In genomic region chr2:74698201-74699052, GRCm38 (mm10) we compare ENCODE assay signal across 8 mouse cellular contexts. TPM values are rescaled to one million over a fixed set of nuclear protein-coding genes. Genes with fewer than 3 reads are reported as not detected.
DNase-seq lines count a peak whose midpoint lies in the region; ATAC-seq and TF ChIP-seq lines count a peak whose summit lies in the region.

No protein-coding gene starts in this region.

- peaks cover 36% of the 10 kb centered on the region for H3K27me3 ChIP-seq in heart, adult 2 months (ENCODE audit: control insufficient read depth, insufficient read depth, low read length)
- H3K27me3 ChIP-seq in limb, embryonic 14.5 days (ENCODE audit: control insufficient read depth, insufficient read depth, low read length) = peaks cover 62% of the 10 kb centered on the region

- 3% methylated on average over 86 of the region's 86 CpGs for WGBS in heart, adult 2 months
- under 1% methylated on average over 47 of the region's 86 CpGs for WGBS in limb, embryonic 14.5 days

- TF ChIP-seq POLR2A in heart, adult 2 months (IDR thresholded peaks at IDR 0.05; ENCODE audit: insufficient read depth, low read depth, low read length) = no peak
- TF ChIP-seq POLR2A in limb, embryonic 14.5 days (IDR thresholded peaks at IDR 0.05; ENCODE audit: borderline replicate concordance, extremely low read depth, insufficient read depth, insufficient read length) = no peak

- H3K4me1 ChIP-seq in heart, adult 2 months (ENCODE audit: control insufficient read depth, insufficient read depth, low read length) = no peaks in the 10 kb centered on the region
- peaks cover 29% of the 10 kb centered on the region for H3K4me1 ChIP-seq in limb, embryonic 14.5 days (ENCODE audit: control insufficient read depth, insufficient read depth, low read length)

- intact Hi-C loops in heart, adult 2 months (cut with DNase I) = loop anchor here (10.0 kb wide), 1 partner anchor 1424 kb away; the partner anchor contains the start of gene Sp9

- H3K9ac ChIP-seq in heart, adult 2 months (ENCODE audit: low read depth, low read length) = peak overlapping the region; percentile 32
- H3K9ac ChIP-seq in limb, embryonic 14.5 days (ENCODE audit: low read depth, low read length, severe bottlenecking) = peak overlapping the region; percentile 86

- peak overlapping the region; percentile 50 for H3K4me3 ChIP-seq in heart, adult 2 months
- H3K4me3 ChIP-seq in limb, embryonic 14.5 days (replicated peaks; ENCODE audit: low read length) = peak overlapping the region; percentile 55

- no peaks in the 10 kb centered on the region for H3K36me3 ChIP-seq in heart, adult 2 months (ENCODE audit: control insufficient read depth, insufficient read depth, low read length)
- H3K36me3 ChIP-seq in limb, embryonic 14.5 days (ENCODE audit: control insufficient read depth, insufficient read depth, low read length) = peaks cover 6% of the 10 kb centered on the region

- peak overlapping the region; percentile 96 for H3K4me2 ChIP-seq in limb, embryonic 14.5 days (replicated peaks; ENCODE audit: low read depth, low read length, severe bottlenecking)

- peak in 1 of 2 experiments; percentile 59 for DNase-seq in heart, adult 2 months
- no peak for DNase-seq in heart, postnatal 4 days
- DNase-seq in adrenal gland, postnatal 10 days = peak; percentile 49
- no peak for DNase-seq in limb, embryonic 14.5 days (ENCODE audit: low spot score)
- peak; percentile 64 for DNase-seq in testis, postnatal 10 days (ENCODE audit: low spot score)
- no peak for DNase-seq in spleen, adult 12 weeks (ENCODE audit: low spot score)

- no peak overlapping the region for H3K27ac ChIP-seq in heart, adult 2 months
- H3K27ac ChIP-seq in limb, embryonic 14.5 days (replicated peaks; ENCODE audit: low read depth, low read length) = peak overlapping the region; percentile 89

- no peak for TF ChIP-seq CTCF in heart, adult 2 months (IDR thresholded peaks at IDR 0.05)

- no peak for TF ChIP-seq EP300 in heart, adult 2 months (IDR thresholded peaks at IDR 0.05; ENCODE audit: insufficient read depth, low read depth, low read length)

- H3K9me3 ChIP-seq in limb, embryonic 14.5 days (ENCODE audit: control insufficient read depth, low read length) = no peaks in the 10 kb centered on the region

- ATAC-seq in granulocyte monocyte progenitor cell, adult 5-6 weeks (replicated peaks; ENCODE audit: poor library complexity, severe bottlenecking) = 0 out of 2 replicates have a peak, but pooled peaks have one; percentile 21
- peak; percentile 20; the same call in 1 of the 2 replicates for ATAC-seq in limb, embryonic 14.5 days (ENCODE audit: low FRiP score, low read depth)
- ATAC-seq in activated CD4-positive, CD25-positive, alpha-beta regulatory T cell, adult 4 months = no peak

- no peaks in the 10 kb centered on the region for H3K79me2 ChIP-seq in heart, adult 2 months (replicated peaks; ENCODE audit: control insufficient read depth, insufficient read depth, low read length)

RNA-seq across cellular contexts. Expression of gene Hoxd9, which starts 0.9 kb away (rescaled TPM):
- under 1 TPM; 0.16 to 0.29 TPM for total RNA-seq in heart, adult 2 months (2021)
- 0.10 and 0.12 TPM in 2 replicates for polyA plus RNA-seq in heart, adult 2 months (2012; rRNA removed)
- total RNA-seq in heart, postnatal 4 days (2021) = under 1 TPM; 0.12 to 0.27 TPM
- total RNA-seq in adrenal gland, postnatal 10 days (2021) = 1 to 10 TPM; 4.6 TPM
- not detected in 2 replicates for total RNA-seq in granulocyte monocyte progenitor cell, adult 5-6 weeks (2014; fragmentation: Nextera tagmentation)
- not detected in 2 replicates for total RNA-seq in granulocyte monocyte progenitor cell, adult 5-6 weeks (2017)
- 19.6 and 25.7 TPM in 2 replicates for polyA plus RNA-seq in limb, embryonic 14.5 days (2012; rRNA removed)
- 7.6 and 8.7 TPM in 2 replicates for polyA plus RNA-seq in limb, embryonic 14.5 days (2014; fragmentation: Nextera tagmentation; extraction: Ambion mirVana)
- polyA plus RNA-seq in activated CD4-positive, CD25-positive, alpha-beta regulatory T cell, adult 4 months (2017; shearing (Covaris generic)) = not detected

RNA-seq across cellular contexts. Expression of gene Hoxd8, which starts 6.0 kb away (rescaled TPM):
- 1 to 10 TPM in 1 of 2 experiments, under 1 TPM in 1; 0.61 to 1.0 TPM for total RNA-seq in heart, adult 2 months (2021)
- 0.59 and 0.61 TPM in 2 replicates for polyA plus RNA-seq in heart, adult 2 months (2012; rRNA removed)
- total RNA-seq in heart, postnatal 4 days (2021) = 1 to 10 TPM; 1.2 to 1.9 TPM
- total RNA-seq in adrenal gland, postnatal 10 days (2021) = 10 to 100 TPM; 25.0 to 26.2 TPM
- total RNA-seq in granulocyte monocyte progenitor cell, adult 5-6 weeks (2014; fragmentation: Nextera tagmentation) = not detected in 2 replicates
- total RNA-seq in granulocyte monocyte progenitor cell, adult 5-6 weeks (2017) = not detected in 2 replicates
- 12.7 and 13.1 TPM in 2 replicates for polyA plus RNA-seq in limb, embryonic 14.5 days (2012; rRNA removed)
- polyA plus RNA-seq in limb, embryonic 14.5 days (2014; fragmentation: Nextera tagmentation; extraction: Ambion mirVana) = 11.4 and 12.8 TPM in 2 replicates
- polyA plus RNA-seq in activated CD4-positive, CD25-positive, alpha-beta regulatory T cell, adult 4 months (2017; shearing (Covaris generic)) = not detected

RNA-seq across cellular contexts. Expression of gene Hoxd10, which starts 6.7 kb away (rescaled TPM):
- total RNA-seq in heart, adult 2 months (2021) = not detected
- 0.09 TPM in 1 of 2 replicates, not detected in the other for polyA plus RNA-seq in heart, adult 2 months (2012; rRNA removed)
- not detected for total RNA-seq in heart, postnatal 4 days (2021)
- total RNA-seq in adrenal gland, postnatal 10 days (2021) = under 1 TPM; 0.15 to 0.27 TPM
- total RNA-seq in granulocyte monocyte progenitor cell, adult 5-6 weeks (2014; fragmentation: Nextera tagmentation) = not detected in 2 replicates
- not detected in 2 replicates for total RNA-seq in granulocyte monocyte progenitor cell, adult 5-6 weeks (2017)
- 37.9 and 39.4 TPM in 2 replicates for polyA plus RNA-seq in limb, embryonic 14.5 days (2012; rRNA removed)
- polyA plus RNA-seq in limb, embryonic 14.5 days (2014; fragmentation: Nextera tagmentation; extraction: Ambion mirVana) = 18.3 and 26.1 TPM in 2 replicates
- not detected for polyA plus RNA-seq in activated CD4-positive, CD25-positive, alpha-beta regulatory T cell, adult 4 months (2017; shearing (Covaris generic))

RNA-seq across cellular contexts. Expression of gene Hoxd3, which starts 13.3 kb away (rescaled TPM):
- not detected for total RNA-seq in heart, adult 2 months (2021)
- polyA plus RNA-seq in heart, adult 2 months (2012; rRNA removed) = 0.06 TPM in 1 of 2 replicates, not detected in the other
- total RNA-seq in heart, postnatal 4 days (2021) = under 1 TPM in 1 of 2 experiments, not detected in 1; 0.11 TPM
- under 1 TPM; 0.33 to 0.42 TPM for total RNA-seq in adrenal gland, postnatal 10 days (2021)
- total RNA-seq in granulocyte monocyte progenitor cell, adult 5-6 weeks (2014; fragmentation: Nextera tagmentation) = not detected in 2 replicates
- total RNA-seq in granulocyte monocyte progenitor cell, adult 5-6 weeks (2017) = not detected in 2 replicates
- polyA plus RNA-seq in limb, embryonic 14.5 days (2012; rRNA removed) = 2.3 and 2.8 TPM in 2 replicates
- polyA plus RNA-seq in limb, embryonic 14.5 days (2014; fragmentation: Nextera tagmentation; extraction: Ambion mirVana) = 0.59 and 0.95 TPM in 2 replicates
- polyA plus RNA-seq in activated CD4-positive, CD25-positive, alpha-beta regulatory T cell, adult 4 months (2017; shearing (Covaris generic)) = not detected

RNA-seq across cellular contexts. Expression of gene Hoxd4, which starts 13.3 kb away (rescaled TPM):
- under 1 TPM; 0.21 to 0.45 TPM for total RNA-seq in heart, adult 2 months (2021)
- polyA plus RNA-seq in heart, adult 2 months (2012; rRNA removed) = 0.53 and 1.0 TPM in 2 replicates
- under 1 TPM; 0.45 TPM for total RNA-seq in heart, postnatal 4 days (2021)
- 10 to 100 TPM in 1 of 2 experiments, 1 to 10 TPM in 1; 7.0 to 18.8 TPM for total RNA-seq in adrenal gland, postnatal 10 days (2021)
- not detected in 2 replicates for total RNA-seq in granulocyte monocyte progenitor cell, adult 5-6 weeks (2014; fragmentation: Nextera tagmentation)
- total RNA-seq in granulocyte monocyte progenitor cell, adult 5-6 weeks (2017) = not detected in 2 replicates
- 14.7 and 17.8 TPM in 2 replicates for polyA plus RNA-seq in limb, embryonic 14.5 days (2012; rRNA removed)
- 0.63 and 0.73 TPM in 2 replicates for polyA plus RNA-seq in limb, embryonic 14.5 days (2014; fragmentation: Nextera tagmentation; extraction: Ambion mirVana)
- polyA plus RNA-seq in activated CD4-positive, CD25-positive, alpha-beta regulatory T cell, adult 4 months (2017; shearing (Covaris generic)) = not detected

Comparison
In these comparisons a context has a peak if more than half of its experiments do, and no peak if none do; other contexts are left out.
1. DNase-seq: peak in adrenal gland, postnatal 10 days (single experiment) and testis, postnatal 10 days (single experiment); none in heart, postnatal 4 days (single experiment), limb, embryonic 14.5 days (single experiment) and spleen, adult 12 weeks (single experiment).
2. RNA of gene Hoxd9, which starts 0.9 kb away (total RNA-seq): 4.6 TPM in adrenal gland, postnatal 10 days; 0.16 to 0.29 TPM in heart, adult 2 months, 0.12 to 0.27 TPM in heart, postnatal 4 days and not detected in granulocyte monocyte progenitor cell, adult 5-6 weeks; every median in the first group is over 4 times any median in the second.
3. RNA of gene Hoxd8, which starts 6.0 kb away (total RNA-seq): 25.0 to 26.2 TPM in adrenal gland, postnatal 10 days; 1.2 to 1.9 TPM in heart, postnatal 4 days, 0.61 to 1.0 TPM in heart, adult 2 months and not detected in granulocyte monocyte progenitor cell, adult 5-6 weeks; every median in the first group is over 4 times any median in the second.